Mouse (Mus musculus): ENCODE data around the gene Stam.
"Not testable (repeated sequence)": the region's sequence is repeated elsewhere in the genome, so short reads cannot be mapped to it uniquely, and the experiment has no call there.

The Stam gene

DNA sequence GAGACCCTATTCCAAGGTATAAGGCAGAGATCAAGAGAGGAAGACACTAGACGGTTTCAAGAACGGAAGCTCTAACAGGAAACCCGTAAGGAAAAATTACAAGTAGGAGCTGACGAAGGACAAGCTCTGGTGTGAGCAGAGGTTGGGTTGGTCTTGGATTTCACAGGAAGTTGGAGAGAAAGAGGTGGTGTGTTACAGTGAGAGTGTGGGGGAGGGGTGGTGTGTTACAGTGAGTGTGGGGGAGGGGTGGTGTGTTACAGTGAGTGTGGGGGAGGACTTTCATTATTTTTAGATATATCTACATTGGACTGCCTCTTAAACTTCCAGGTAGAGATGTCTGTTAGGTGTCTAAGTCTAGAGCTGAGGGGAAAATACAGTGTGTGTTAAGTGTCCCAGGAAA lies 116.8 kb downstream of the Stam start:
- no peak for DNase-seq (ENCODE audit: inconsistent age in 2 of 2, low spot score in 1 of 2)

DNA sequence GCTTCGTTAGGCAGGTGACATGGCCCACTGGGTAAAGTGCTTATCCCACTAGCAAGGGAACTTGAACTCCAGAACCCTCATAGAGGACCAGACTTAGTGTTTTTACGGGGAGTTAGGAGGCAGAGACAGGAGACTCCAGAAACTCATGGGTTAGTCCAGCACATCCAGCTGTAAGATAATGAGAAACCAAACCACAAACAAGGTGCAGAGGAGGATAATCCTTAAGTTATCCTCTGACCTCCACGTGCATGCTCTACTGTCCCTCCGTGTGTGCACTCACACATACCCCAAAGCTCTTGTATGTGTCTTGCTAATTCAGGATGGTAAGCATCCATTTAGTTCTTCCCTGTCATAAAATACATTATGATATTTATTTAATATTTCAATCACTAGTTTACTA lies 117.7 kb downstream of the Stam start:
- no peak for DNase-seq (ENCODE audit: inconsistent age in 2 of 2, low spot score in 1 of 2)

DNA sequence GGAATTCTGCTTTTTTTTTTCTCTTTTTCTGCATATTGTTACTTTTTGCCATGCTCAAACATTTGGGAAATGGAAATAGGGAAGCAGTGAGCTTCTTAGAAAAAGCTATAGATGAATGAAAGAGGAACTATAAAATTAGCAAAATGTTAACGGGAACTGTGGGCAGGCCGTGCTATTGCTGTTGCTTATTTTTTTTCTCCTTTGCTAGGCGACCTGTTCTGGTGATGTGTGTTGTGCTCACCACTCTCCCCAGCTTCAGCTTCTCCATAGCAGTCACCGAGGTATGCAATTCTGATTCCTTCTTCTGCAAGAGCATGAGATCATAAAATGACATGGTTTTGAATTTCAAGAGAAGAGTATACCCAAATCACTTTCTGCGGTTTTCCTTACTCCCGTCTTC lies 118.1 kb downstream of the Stam start:
- no peak for DNase-seq (ENCODE audit: inconsistent age in 2 of 2, low spot score in 1 of 2)

- DNase-seq (ENCODE audit: inconsistent age in 2 of 2, low spot score in 1 of 2): not testable (repeated sequence)
Observed at GRCm38 (mm10) chr2:14198325-14198903, 124.5 kb downstream of the Stam start.

All from adrenal gland, adult (tissue).